Mouse (Mus musculus): ENCODE results near the gene Abca9. TPM values are rescaled to one million over a fixed set of nuclear protein-coding genes. Genes with fewer than 3 reads are reported as not detected.

Abca9 gene
- 10.4 and 14.5 TPM in 2 replicates for total RNA-seq (2023)

DNA sequence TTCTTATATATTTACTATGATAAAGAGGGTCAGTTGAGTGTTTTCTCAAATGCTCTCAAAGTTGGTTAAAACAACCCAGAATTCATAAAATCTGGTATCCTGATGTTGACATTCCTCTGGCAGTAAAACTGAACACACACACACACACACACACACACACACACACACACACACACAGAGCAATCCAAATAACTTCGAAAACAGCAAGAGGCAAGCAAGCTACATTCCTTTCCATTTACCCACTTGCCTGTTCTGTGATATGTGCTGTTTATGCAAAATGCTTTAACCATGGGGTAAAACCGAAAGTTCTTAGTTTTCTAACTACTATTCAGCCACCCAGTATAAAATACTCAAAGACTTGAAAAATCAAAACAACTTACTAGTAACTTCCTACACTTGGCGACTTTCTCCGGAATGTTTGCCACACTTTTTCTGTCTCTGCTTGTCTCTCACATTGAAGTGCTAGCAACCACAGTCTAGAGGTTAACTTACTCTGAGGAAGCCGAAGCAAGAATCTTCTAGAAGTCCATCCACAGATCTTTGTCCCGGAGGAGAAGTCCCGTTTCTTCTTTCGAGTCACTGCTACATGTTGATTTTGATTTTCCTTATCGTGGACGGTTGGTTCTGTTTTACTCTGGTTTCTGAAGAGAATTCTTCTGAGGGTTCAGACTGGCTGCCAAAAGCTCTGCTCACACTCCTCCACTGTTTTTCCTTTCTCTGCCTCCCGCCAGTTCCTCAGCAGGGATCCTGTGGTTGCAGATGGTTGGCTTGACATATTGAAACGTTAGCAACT lies at the start of gene Abca9:
Gene Abca9, minus strand, starts transcription at position 738 of the 793 bp plus-strand sequence.

DNA sequence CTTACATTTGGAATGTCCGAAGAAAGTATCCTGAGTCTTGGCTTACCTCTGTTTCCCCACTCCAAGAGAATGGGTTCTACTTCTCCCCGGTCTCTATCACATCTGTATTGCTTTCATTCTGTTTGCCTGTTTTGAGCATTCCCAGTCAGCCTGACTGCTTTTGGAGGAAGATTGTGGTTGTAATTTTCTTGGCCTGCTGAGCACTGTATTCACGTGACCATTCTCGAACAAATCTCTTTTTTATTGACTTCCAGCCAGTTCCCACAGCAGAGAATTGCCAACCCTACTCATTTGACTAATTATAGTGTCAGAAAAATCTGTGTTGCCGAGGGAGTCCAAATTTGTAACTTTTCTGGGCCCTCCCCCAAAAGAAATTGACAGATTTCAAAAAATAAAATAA lies 72.1 kb downstream of the Abca9 start, which contains the start of gene Abca8a:
Gene Abca8a, minus strand, starts transcription at position 121 of the 400 bp plus-strand sequence.

Other genes with a start within 250 kb of the Abca9 start
- not detected in 2 replicates for gene Abca8b, start 172.4 kb downstream of the Abca9 start, total RNA-seq (2023)
- not detected in 2 replicates for gene Abca8a, start 72.2 kb downstream of the Abca9 start, total RNA-seq (2023)
- 1.4 and 1.7 TPM in 2 replicates for gene Abca6, start 83.6 kb upstream of the Abca9 start, total RNA-seq (2023)
- gene Abca5, start 169.5 kb upstream of the Abca9 start, total RNA-seq (2023) = 0.64 and 1.4 TPM in 2 replicates
- gene Map2k6, start 230.9 kb upstream of the Abca9 start, total RNA-seq (2023) = 5.8 and 6.3 TPM in 2 replicates